Comparison of ENCODE assay signal across 20 mouse cellular contexts in genomic region chr2:25115442-25115841, GRCm38 (mm10). TPM values are rescaled to one million over a fixed set of nuclear protein-coding genes. Genes with fewer than 3 reads are reported as not detected.
DNase-seq lines count a peak whose midpoint lies in the region; ATAC-seq and TF ChIP-seq lines count a peak whose summit lies in the region.
"Had no signal": no experiment of that assay in that cellular context is flagged by ENCODE, and none has a peak within 500 bp of the region (broad histone marks: within the 10 kb centered on the region; RNA-seq: fewer than 3 reads in every experiment).

No protein-coding gene starts in this region.

- no peak for TF ChIP-seq CTCF in G1E (IDR thresholded peaks at IDR 0.05; ENCODE audit: low read depth, low read length)

- peak; percentile 5 for DNase-seq in embryo, embryonic 10.5 days (ENCODE audit: low spot score)
- DNase-seq in embryo, embryonic 10 days (ENCODE audit: low spot score), result no peak
- DNase-seq in G1E (ENCODE audit: low spot score), result peak; percentile 65
- DNase-seq in liver, result peak; percentile 71
- no peak for DNase-seq in thymus, postnatal 14 days
- DNase-seq: cerebellum, adult 9-10 months; heart, adult 11 months; heart, postnatal 14 days; kidney, postnatal 25 days; lung, postnatal 10 days had no signal

- H3K36me3 ChIP-seq in G1E (replicated peaks), result no peaks in the 10 kb centered on the region
- H3K36me3 ChIP-seq in intestine, embryonic 15.5 days, result no peaks in the 10 kb centered on the region
- no peaks in the 10 kb centered on the region for H3K36me3 ChIP-seq in heart, embryonic 11.5 days (ENCODE audit: control insufficient read depth, insufficient read depth, low read length)
- H3K36me3 ChIP-seq: neural tube, embryonic 15.5 days had no signal

- H3K4me1 ChIP-seq in G1E (ENCODE audit: insufficient read depth, low read depth, low read length), result peaks cover 53% of the 10 kb centered on the region
- 0 out of 2 replicates have a peak, but pooled peaks cover 4% of the 10 kb centered on the region for H3K4me1 ChIP-seq in intestine, embryonic 15.5 days (replicated peaks)
- no peaks in the 10 kb centered on the region for H3K4me1 ChIP-seq in heart, embryonic 11.5 days (ENCODE audit: control insufficient read depth, insufficient read depth, low read length)

- H3K27me3 ChIP-seq in G1E (ENCODE audit: insufficient read depth, low read length), result no peaks in the 10 kb centered on the region
- H3K27me3 ChIP-seq in intestine, embryonic 15.5 days (replicated peaks), result no peaks in the 10 kb centered on the region
- no peaks in the 10 kb centered on the region for H3K27me3 ChIP-seq in heart, embryonic 11.5 days (ENCODE audit: control insufficient read depth, insufficient read depth, low read length)
- H3K27me3 ChIP-seq: neural tube, embryonic 15.5 days had no signal

- H3K9me3 ChIP-seq in G1E (replicated peaks), result no peaks in the 10 kb centered on the region
- no peaks in the 10 kb centered on the region for H3K9me3 ChIP-seq in intestine, embryonic 15.5 days
- no peaks in the 10 kb centered on the region for H3K9me3 ChIP-seq in heart, embryonic 11.5 days (replicated peaks; ENCODE audit: control insufficient read depth, low read length)
- H3K9me3 ChIP-seq: neural tube, embryonic 15.5 days had no signal

- ATAC-seq in G1E (ENCODE audit: extremely low read depth, insufficient number of reproducible peaks, low FRiP score, poor library complexity, severe bottlenecking), result peak; percentile 46
- ATAC-seq in megakaryocyte-erythroid progenitor cell, adult 5-6 weeks (replicated peaks; ENCODE audit: low FRiP score, low TSS enrichment, poor library complexity, severe bottlenecking), result peak; percentile 85
- ATAC-seq in intestine, embryonic 15.5 days, result no peak
- ATAC-seq in heart, embryonic 11.5 days (replicated peaks; ENCODE audit: insufficient number of reproducible peaks, low FRiP score, low TSS enrichment), result no peak
- ATAC-seq: activated CD4-positive, CD25-positive, alpha-beta regulatory T cell, adult 4 months; midbrain, embryonic 16.5 days had no signal

- no peak overlapping the region for H3K27ac ChIP-seq in intestine, embryonic 15.5 days
- no peak overlapping the region for H3K27ac ChIP-seq in heart, embryonic 11.5 days (ENCODE audit: low read depth, low read length)
- H3K27ac ChIP-seq: neural tube, embryonic 15.5 days had no signal

- H3K4me2 ChIP-seq in intestine, embryonic 15.5 days (replicated peaks), result no peak overlapping the region
- no peak overlapping the region for H3K4me2 ChIP-seq in heart, embryonic 11.5 days
- H3K4me2 ChIP-seq: neural tube, embryonic 15.5 days had no signal

- 61% methylated on average over 2 of the region's 2 CpGs for WGBS in intestine, embryonic 15.5 days
- 36% methylated on average over 2 of the region's 2 CpGs for whole genome bisulfite sequencing in heart, embryonic 11.5 days (ENCODE audit: insufficient replicate concordance)

- no peak overlapping the region; the same call in 1 of the 2 replicates for H3K4me3 ChIP-seq in G1E (ENCODE audit: low read depth, low read length)
- H3K4me3 ChIP-seq in intestine, embryonic 15.5 days (replicated peaks), result no peak overlapping the region
- H3K4me3 ChIP-seq in heart, embryonic 11.5 days (ENCODE audit: low read depth, low read length), result no peak overlapping the region
- H3K4me3 ChIP-seq: neural tube, embryonic 15.5 days had no signal

- H3K9ac ChIP-seq in intestine, embryonic 15.5 days, result no peak overlapping the region
- H3K9ac ChIP-seq in heart, embryonic 11.5 days (ENCODE audit: low read depth, low read length), result no peak overlapping the region
- H3K9ac ChIP-seq: neural tube, embryonic 15.5 days had no signal

RNA-seq across cellular contexts. Expression of gene Noxa1, which starts 20.5 kb away (rescaled TPM):
- total RNA-seq in G1E (2014; fragmentation: Nextera tagmentation), result not detected in 2 replicates
- 0.27 and 0.46 TPM in 2 replicates for total RNA-seq in G1E (2017)
- polyA plus RNA-seq in G1E (2012), result 0.08 and 0.12 TPM in 2 replicates
- not detected in 2 replicates for total RNA-seq in megakaryocyte-erythroid progenitor cell, adult 5-6 weeks (2014; fragmentation: Nextera tagmentation)
- total RNA-seq in megakaryocyte-erythroid progenitor cell, adult 5-6 weeks (2017), result 1.1 TPM in 1 of 2 replicates, not detected in the other
- 5.6 and 10.0 TPM in 2 replicates for polyA plus RNA-seq in intestine, embryonic 15.5 days (2015; fragmentation: Nextera tagmentation; extraction: Ambion mirVana)
- 0.10 TPM in 1 of 2 replicates, not detected in the other for polyA plus RNA-seq in heart, embryonic 11.5 days (2014; fragmentation: Nextera tagmentation; extraction: Ambion mirVana)
- total RNA-seq: heart, postnatal 14 days; layer of hippocampus, postnatal 14 days had no signal
- polyA plus RNA-seq: frontal cortex, adult 2 months; midbrain, embryonic 16.5 days; neural tube, embryonic 15.5 days had no signal

RNA-seq across cellular contexts. Expression of gene Entpd8, which starts 35.3 kb away (rescaled TPM):
- total RNA-seq in G1E (2014; fragmentation: Nextera tagmentation), result not detected in 2 replicates
- not detected in 2 replicates for total RNA-seq in G1E (2017)
- polyA plus RNA-seq in G1E (2012), result not detected in 2 replicates
- not detected in 2 replicates for total RNA-seq in megakaryocyte-erythroid progenitor cell, adult 5-6 weeks (2014; fragmentation: Nextera tagmentation)
- not detected in 2 replicates for total RNA-seq in megakaryocyte-erythroid progenitor cell, adult 5-6 weeks (2017)
- 8.9 and 11.7 TPM in 2 replicates for polyA plus RNA-seq in intestine, embryonic 15.5 days (2015; fragmentation: Nextera tagmentation; extraction: Ambion mirVana)
- polyA plus RNA-seq in heart, embryonic 11.5 days (2014; fragmentation: Nextera tagmentation; extraction: Ambion mirVana), result not detected in 2 replicates
- total RNA-seq: ES-E14; heart, postnatal 14 days; layer of hippocampus, postnatal 14 days had no signal
- polyA plus RNA-seq: activated CD4-positive, CD25-positive, alpha-beta regulatory T cell, adult 4 months; limb, embryonic 11.5 days; midbrain, embryonic 16.5 days; neural tube, embryonic 15.5 days had no signal

Comparison
In these comparisons a context has a peak if more than half of its experiments do, and no peak if none do; other contexts are left out.
1. DNase-seq: peak in embryo, embryonic 10.5 days (single experiment), G1E (single experiment) and liver (single experiment); none in embryo, embryonic 10 days (single experiment) and thymus, postnatal 14 days (single experiment).
2. ATAC-seq: peak in G1E (single experiment) and megakaryocyte-erythroid progenitor cell, adult 5-6 weeks (single experiment); none in intestine, embryonic 15.5 days (single experiment) and heart, embryonic 11.5 days (single experiment).